Mouse (Mus musculus) embryonic facial prominence, embryonic 11.5 days (tissue): Measurements from ENCODE around the gene Ankrd39. TPM values are rescaled to one million over a fixed set of nuclear protein-coding genes. Genes with fewer than 3 reads are reported as not detected.

Experiments used
- ATAC-seq: fragments of 200-750 bp; cut with Nextera tagmentation; replicated peaks from 2 replicates; pipeline ENCODE4 v1.8.0; 2017; ENCODE audit warnings: low read depth; ENCODE audit not compliant: insufficient number of reproducible peaks, low FRiP score, low TSS enrichment
- DNase-seq: peaks from one replicate; pipeline ENCODE4 v3.0.0-alpha.2; 2015; ENCODE audit warnings: low spot score
- H3K27ac ChIP-seq: fragments of 300-500 bp; sonication (generic); replicated peaks from 2 replicates; pipeline ENCODE4 v1.5.1; 2014; ENCODE audit warnings: mild to moderate bottlenecking, low read depth, low read length, control low read depth
- H3K27me3 ChIP-seq: fragments of 300-500 bp; sonication (generic); 2 replicates; pipeline ENCODE4 v1.6.1; 2014; ENCODE audit warnings: mild to moderate bottlenecking, low read length, moderate library complexity, mixed read lengths; ENCODE audit not compliant: control insufficient read depth, insufficient read depth
- H3K36me3 ChIP-seq: fragments of 300-500 bp; sonication (generic); replicated peaks from 2 replicates; pipeline ENCODE4 v1.6.1; 2014; ENCODE audit warnings: low read depth, mild to moderate bottlenecking, low read length, moderate library complexity, mixed read lengths; ENCODE audit not compliant: control insufficient read depth, insufficient read depth
- H3K4me1 ChIP-seq: fragments of 300-500 bp; sonication (generic); 2 replicates; pipeline ENCODE4 v1.6.1; 2014; ENCODE audit warnings: low read length, mixed read lengths; ENCODE audit not compliant: control insufficient read depth, insufficient read depth
- H3K4me2 ChIP-seq: fragments of 300-500 bp; sonication (generic); 2 replicates; pipeline ENCODE4 v1.6.1; 2014; ENCODE audit warnings: low read depth, mild to moderate bottlenecking, control low read depth, low read length, moderate library complexity
- H3K4me3 ChIP-seq: fragments of 300-500 bp; sonication (generic); 2 replicates; pipeline ENCODE4 v1.5.1; 2014; ENCODE audit warnings: low read depth, low read length, control low read depth
- H3K9ac ChIP-seq: fragments of 300-500 bp; sonication (generic); replicated peaks from 2 replicates; pipeline ENCODE4 v1.6.1; 2014; ENCODE audit warnings: mild to moderate bottlenecking, control low read depth, low read length
- H3K9me3 ChIP-seq: fragments of 300-500 bp; sonication (generic); replicated peaks from 2 replicates; pipeline ENCODE4 v1.6.1; 2016; ENCODE audit warnings: mild to moderate bottlenecking, low read length, inconsistent platforms, mixed read lengths; ENCODE audit not compliant: control insufficient read depth
- WGBS: fragments of 180-500 bp; shearing (Covaris S2); extraction: QIAGEN DNeasy Blood & Tissue Kit; methylation state at CpG from one replicate; pipeline ENCODE4 v1.1.7; 2014; 5-methylcytosine and 5-hydroxymethylcytosine counted together
- polyA plus RNA-seq: library from polyadenylated mRNA; unstranded; fragments of >200 nt; fragmentation: Nextera tagmentation; extraction: Ambion mirVana; gene quantifications from 2 replicates; pipeline ENCODE4 v1.2.1, GENCODE M21; 2014

Ankrd39 gene
- polyA plus RNA-seq, 1 experiment from 2014 or later: 11.9 TPM

- Histone ChIP-seq H3K27ac (peak overlapping the region; percentile 52; the same call in 1 of the 2 replicates), H3K9me3 (no peaks in the 10 kb centered on the region), H3K36me3 (peaks cover 28% of the 10 kb centered on the region), H3K4me2 (no peak overlapping the region), H3K9ac (peak overlapping the region; percentile 9), H3K4me1 (peaks cover 10% of the 10 kb centered on the region), H3K27me3 (no peaks in the 10 kb centered on the region), H3K4me3 (no peak overlapping the region)
- no peak for ATAC-seq
- WGBS: 44% methylated on average over 9 of the region's 9 CpGs
- peak; percentile 49 for DNase-seq
These were observed 845 bp upstream of the Ankrd39 start for GRCm38 (mm10) chr1:36547981-36548598.

- Histone ChIP-seq H3K27ac (no peak overlapping the region), H3K4me1 (peaks cover 10% of the 10 kb centered on the region), H3K4me3 (peak overlapping the region; percentile 67), H3K27me3 (no peaks in the 10 kb centered on the region), H3K36me3 (peaks cover 10% of the 10 kb centered on the region), H3K4me2 (peak overlapping the region; percentile 81), H3K9ac (peak overlapping the region; percentile 84), H3K9me3 (no peaks in the 10 kb centered on the region)
- WGBS: 73% methylated on average over 19 of the region's 19 CpGs
- DNase-seq: no peak
- no peak for ATAC-seq
These were observed 1.2 kb downstream of the Ankrd39 start for GRCm38 (mm10) chr1:36545845-36546600.

DNA sequence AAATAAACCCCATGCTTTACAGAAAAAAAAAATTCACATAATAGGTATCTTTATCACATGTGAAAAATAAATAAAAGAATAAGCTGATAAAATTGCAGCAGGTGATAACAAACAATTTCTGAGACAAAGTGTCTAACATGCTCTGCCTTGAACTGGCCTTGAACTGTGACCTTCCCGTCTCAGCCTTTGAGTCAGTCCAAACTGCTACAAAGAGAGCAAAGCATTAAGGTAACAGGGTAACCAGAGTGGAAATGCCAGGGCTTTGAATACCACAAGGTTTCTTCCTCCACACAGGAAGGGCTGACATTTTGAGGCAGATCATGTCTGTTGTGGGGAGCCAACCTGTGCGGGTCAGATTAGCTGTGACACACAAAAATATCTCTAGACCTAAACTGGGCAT is 1.9 kb downstream of the Ankrd39 start:
- Histone ChIP-seq H3K27me3 (no peaks in the 10 kb centered on the region), H3K9me3 (no peaks in the 10 kb centered on the region), H3K4me1 (peaks cover 10% of the 10 kb centered on the region), H3K9ac (no peak overlapping the region), H3K4me2 (no peak overlapping the region), H3K4me3 (no peak overlapping the region), H3K27ac (no peak overlapping the region), H3K36me3 (peaks cover 7% of the 10 kb centered on the region)
- no peak for DNase-seq
- WGBS: 71% methylated on average over 2 of the region's 2 CpGs
- no peak for ATAC-seq

DNA sequence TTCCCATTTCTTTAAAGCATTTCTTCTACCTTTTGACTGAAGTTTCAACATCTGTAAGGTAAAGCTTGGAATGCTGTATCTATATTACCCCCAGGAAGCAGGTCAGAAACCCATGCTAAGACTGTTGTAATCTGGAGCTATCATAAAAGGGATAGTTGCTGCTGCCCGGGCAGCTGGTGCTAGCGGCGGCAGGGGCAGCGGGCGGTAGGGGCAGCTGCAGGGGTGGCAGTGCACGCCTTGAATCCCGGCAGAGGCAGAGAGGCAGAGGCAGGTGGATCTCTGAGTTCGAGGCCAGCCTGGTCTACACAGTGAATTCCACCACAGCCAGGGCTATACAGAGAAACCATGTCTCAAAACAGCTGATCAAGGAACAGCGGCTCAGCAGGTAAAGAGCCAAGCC is 4.3 kb downstream of the Ankrd39 start:
- H3K27ac ChIP-seq: no peak overlapping the region
- H3K9me3 ChIP-seq: no peaks in the 10 kb centered on the region
- H3K4me1 ChIP-seq: peaks cover 4% of the 10 kb centered on the region
- no peak overlapping the region for H3K9ac ChIP-seq
- DNase-seq (no peak), ATAC-seq (no peak)
- no peaks in the 10 kb centered on the region; the same call in 1 of the 2 replicates for H3K36me3 ChIP-seq
- 94% methylated on average over 9 of the region's 9 CpGs for WGBS
- no peak overlapping the region for H3K4me2 ChIP-seq
- no peak overlapping the region for H3K4me3 ChIP-seq
- H3K27me3 ChIP-seq: no peaks in the 10 kb centered on the region

GRCm38 (mm10) chr1:36541844-36542243 is 5.4 kb downstream of the Ankrd39 start:
- Histone ChIP-seq H3K4me2 (no peak overlapping the region), H3K27me3 (no peaks in the 10 kb centered on the region), H3K9ac (no peak overlapping the region), H3K36me3 (no peaks in the 10 kb centered on the region; the same call in 1 of the 2 replicates), H3K9me3 (no peaks in the 10 kb centered on the region), H3K4me3 (no peak overlapping the region), H3K27ac (no peak overlapping the region), H3K4me1 (no peaks in the 10 kb centered on the region)
- WGBS: 98% methylated on average over 16 of the region's 16 CpGs
- ATAC-seq (no peak), DNase-seq (no peak)

DNA sequence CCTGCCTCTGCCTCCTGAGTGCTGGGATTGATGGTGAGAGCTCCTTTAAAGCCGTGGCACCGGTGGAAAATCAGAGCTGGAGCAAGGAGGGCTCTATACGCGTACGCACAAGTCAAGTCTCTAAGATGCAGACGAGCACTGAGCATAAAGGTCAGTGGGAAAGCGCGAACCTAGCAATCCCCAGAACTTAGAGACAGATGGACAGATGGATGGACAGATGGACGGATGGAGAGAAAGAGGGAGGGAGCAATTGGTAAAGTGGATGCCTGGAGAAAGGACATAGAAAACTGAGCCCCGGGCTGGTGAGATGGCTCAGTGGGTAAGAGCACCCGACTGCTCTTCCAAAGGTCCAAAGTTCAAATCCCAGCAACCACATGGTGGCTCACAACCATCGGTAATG is 6.4 kb downstream of the Ankrd39 start:
- Histone ChIP-seq H3K4me1 (no peaks in the 10 kb centered on the region), H3K27me3 (no peaks in the 10 kb centered on the region), H3K9ac (no peak overlapping the region), H3K4me3 (no peak overlapping the region), H3K4me2 (no peak overlapping the region), H3K36me3 (no peaks in the 10 kb centered on the region; the same call in 1 of the 2 replicates), H3K9me3 (no peaks in the 10 kb centered on the region), H3K27ac (no peak overlapping the region)
- ATAC-seq (no peak), DNase-seq (no peak)
- 91% methylated on average over 12 of the region's 12 CpGs for WGBS

GRCm38 (mm10) chr1:36540132-36540531 is 7.1 kb downstream of the Ankrd39 start:
- no peaks in the 10 kb centered on the region for H3K9me3 ChIP-seq
- no peak for ATAC-seq
- H3K36me3 ChIP-seq: no peaks in the 10 kb centered on the region; the same call in 1 of the 2 replicates
- H3K4me1 ChIP-seq: no peaks in the 10 kb centered on the region
- 87% methylated on average over 11 of the region's 11 CpGs for WGBS
- H3K27ac ChIP-seq: no peak overlapping the region
- H3K4me3 ChIP-seq: no peak overlapping the region
- H3K9ac ChIP-seq: no peak overlapping the region
- no peak for DNase-seq
- H3K4me2 ChIP-seq: no peak overlapping the region
- no peaks in the 10 kb centered on the region for H3K27me3 ChIP-seq

DNA sequence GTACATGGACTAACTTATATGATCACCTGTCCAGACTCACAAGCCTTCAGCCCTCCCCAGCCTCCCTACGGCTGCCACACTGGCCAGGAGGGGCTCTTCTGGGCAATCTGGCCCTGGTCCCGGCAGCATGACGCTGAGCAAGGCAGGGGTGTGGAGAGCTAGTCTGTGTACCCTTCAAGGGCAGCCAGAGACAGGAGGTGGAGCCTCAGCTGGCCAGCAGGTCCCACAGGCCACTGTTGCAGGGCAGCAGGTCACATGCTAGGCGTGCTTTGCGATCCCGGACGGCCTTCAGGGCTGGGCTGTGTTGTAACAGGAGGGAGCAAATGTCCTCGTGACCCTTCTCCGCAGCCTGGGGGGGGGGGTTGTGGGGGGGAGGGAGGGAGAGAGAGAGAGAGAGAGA is 8.1 kb downstream of the Ankrd39 start, which contains the start of gene Gm42417:
TSS of gene Gm42417 (minus strand) at position 244 of the 400 bp plus-strand sequence.
- Histone ChIP-seq H3K4me2 (no peak within 1 kb of the TSS), H3K4me1 (no peaks in the 10 kb centered on the region), H3K9me3 (no peaks in the 10 kb centered on the region), H3K27ac (no peak within 1 kb of the TSS), H3K36me3 (no peaks in the 10 kb centered on the region; the same call in 1 of the 2 replicates), H3K27me3 (no peaks in the 10 kb centered on the region), H3K9ac (no peak within 1 kb of the TSS), H3K4me3 (no peak within 1 kb of the TSS)
- ATAC-seq (no peak), DNase-seq (no peak)
- WGBS: 43% methylated on average over 9 of the region's 9 CpGs
